Mouse (Mus musculus) left cerebral cortex, adult 8-10 months (tissue): ENCODE measurements around the gene Oxld1. TPM values are rescaled to one million over a fixed set of nuclear protein-coding genes. Genes with fewer than 3 reads are reported as not detected.
A peak's percentile ranks its signal among the peaks of the same experiment; 100 is the strongest.

ENCODE experiments used
- DNase-seq, 2 experiments: peaks; one replicate each; pipeline ENCODE4 v3.0.0; 2022; ENCODE audit warnings: low spot score in 2 of 2
- total RNA-seq, 4 experiments: library from RNA; stranded (reverse); gene quantifications; 2 replicates each; pipeline ENCODE4 v1.2.4; 2022

Oxld1 gene
- total RNA-seq, 4 experiments from 2014 or later = 13.6 to 20.6 (median 17.4) TPM

DNA sequence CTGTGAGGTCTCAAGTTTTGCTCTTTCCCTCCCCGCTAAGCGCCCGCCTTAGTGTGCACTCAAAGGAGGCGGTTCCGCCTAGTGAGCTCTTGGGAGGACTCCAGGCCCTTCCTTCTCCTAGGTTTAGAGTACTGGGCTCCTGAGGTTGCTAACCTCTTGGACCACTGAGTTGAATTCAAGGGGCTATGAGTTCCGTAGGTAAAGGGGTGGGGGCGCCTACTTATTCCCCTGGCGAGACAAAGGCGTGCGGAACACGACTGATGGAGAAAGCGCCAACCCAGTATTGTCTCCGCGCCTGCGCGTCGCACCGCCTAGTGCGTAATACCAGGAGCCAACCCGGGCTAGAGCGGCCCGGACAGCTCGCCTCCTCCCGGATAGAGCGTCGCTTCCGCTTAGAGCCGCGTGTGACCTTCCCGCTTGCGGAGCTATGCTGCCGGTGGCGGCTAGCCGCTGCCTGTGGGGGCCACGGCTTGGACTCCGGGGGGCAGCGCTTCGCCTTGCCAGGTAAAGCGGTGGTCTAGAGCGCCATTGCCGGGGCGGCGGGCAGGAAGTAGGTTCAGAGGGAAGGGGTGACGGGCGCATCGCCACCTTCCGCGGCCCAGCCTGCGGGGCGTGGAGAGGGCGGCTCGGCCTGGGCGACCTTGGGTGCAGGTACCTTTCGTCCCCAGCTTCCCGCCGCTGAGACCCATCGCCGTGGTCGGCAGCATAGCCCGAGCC lies 26.6 kb upstream of the Oxld1 start, which contains the start of gene Mrpl12:
TSS of gene Mrpl12 (plus strand) at position 349 of the 717 bp plus-strand sequence.
- peak; percentile 83 to 85 for DNase-seq

DNA sequence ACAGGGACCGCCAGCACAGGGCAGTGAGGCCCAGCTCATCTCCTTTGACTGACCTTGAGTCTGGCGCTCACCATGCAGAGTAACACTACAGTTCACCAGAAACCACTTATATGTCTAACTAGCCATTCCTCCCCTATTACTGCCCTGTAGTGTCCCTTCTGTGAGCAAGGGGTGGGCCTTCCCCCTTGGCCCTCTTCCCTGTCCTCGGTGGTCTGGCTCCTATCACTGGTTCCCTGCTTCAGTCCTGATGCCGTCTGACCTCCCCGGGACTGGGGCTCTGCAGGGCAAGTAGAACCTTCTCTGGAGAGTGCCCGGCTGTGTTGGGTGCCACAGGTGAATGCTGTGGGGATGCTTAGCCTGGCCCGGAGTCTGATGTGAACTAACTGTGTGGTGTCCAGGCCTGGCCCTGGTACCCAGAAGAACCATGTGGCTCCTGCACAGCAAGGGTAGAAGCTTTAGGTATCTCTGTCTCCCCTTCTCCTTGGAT lies 25.6 kb upstream of the Oxld1 start:
- DNase-seq = no peak

DNA sequence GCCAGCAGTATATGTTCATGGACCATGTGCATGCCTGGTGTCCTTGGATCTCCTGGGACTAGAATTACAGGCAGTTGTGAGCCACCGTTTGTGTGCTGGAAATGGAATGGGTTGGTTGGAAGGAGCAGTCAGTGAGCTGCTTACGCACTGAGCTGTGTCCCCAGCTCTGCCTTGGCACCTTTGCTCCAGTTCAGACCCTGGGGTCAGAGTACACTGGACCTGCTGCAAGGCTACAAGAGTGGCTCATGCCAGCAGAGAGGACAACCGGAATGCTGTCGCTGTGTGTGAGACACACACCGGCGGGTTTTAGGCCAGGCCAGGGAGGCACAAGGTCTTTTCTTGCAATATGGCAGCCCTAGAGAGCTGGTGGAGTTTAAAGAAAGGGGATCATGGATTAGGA lies 14.2 kb upstream of the Oxld1 start:
- DNase-seq = no peak

DNA sequence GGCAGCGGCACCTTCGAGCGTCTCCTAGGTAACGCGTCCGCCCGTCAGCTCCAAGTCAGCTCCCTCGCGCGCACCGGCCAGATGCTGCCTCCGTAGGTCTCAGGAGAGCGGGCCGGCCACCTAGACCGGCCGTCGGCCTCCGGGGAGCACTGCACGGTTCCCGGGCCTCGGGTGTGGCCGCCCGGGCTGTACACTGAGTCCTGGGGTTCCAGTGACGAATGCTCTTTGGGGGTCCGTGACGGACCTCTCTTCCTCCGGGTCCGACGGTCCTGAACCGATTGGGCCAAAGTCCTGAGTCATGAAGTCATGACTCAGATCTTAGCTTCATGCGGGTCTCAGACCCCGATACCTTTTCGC lies 9.8 kb upstream of the Oxld1 start:
- DNase-seq = no peak

DNA sequence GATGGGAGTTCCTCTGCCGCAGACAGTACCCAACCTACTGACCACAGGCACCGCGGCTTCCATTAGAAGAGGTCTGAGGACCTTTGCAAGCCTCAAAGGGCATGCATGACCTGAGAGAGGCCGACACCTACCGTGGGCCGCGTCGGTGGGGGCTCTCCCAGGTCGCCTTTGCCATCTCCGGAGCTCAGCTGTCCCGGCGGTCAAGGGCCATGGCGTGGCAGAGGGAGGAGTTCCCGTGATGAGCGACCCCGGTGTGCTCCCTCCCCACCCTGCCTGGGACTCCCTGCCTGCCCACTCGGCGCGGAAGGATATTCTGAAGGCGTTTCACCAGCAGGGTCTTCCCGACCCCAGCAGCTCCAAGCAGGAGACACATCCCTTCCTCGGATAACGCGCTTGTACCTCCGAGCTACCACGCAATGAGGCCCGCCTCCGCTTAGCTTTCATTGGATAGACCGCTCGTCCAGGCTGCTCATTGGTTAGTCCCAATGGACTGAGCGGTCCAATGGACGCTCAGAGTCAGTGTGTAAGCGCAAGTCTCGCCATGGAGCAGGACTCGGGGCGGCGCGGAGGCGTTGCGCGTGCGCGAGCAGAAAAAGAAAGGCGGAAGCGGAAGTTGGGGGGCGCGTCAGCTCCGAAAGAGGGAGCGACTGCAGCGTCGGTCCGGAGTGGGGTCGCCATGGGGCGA lies 9.3 kb upstream of the Oxld1 start, which contains the start of gene Arl16:
TSS of gene Arl16 (minus strand) at position 557 of the 685 bp plus-strand sequence.
- DNase-seq = peak; percentile 81 to 96

DNA sequence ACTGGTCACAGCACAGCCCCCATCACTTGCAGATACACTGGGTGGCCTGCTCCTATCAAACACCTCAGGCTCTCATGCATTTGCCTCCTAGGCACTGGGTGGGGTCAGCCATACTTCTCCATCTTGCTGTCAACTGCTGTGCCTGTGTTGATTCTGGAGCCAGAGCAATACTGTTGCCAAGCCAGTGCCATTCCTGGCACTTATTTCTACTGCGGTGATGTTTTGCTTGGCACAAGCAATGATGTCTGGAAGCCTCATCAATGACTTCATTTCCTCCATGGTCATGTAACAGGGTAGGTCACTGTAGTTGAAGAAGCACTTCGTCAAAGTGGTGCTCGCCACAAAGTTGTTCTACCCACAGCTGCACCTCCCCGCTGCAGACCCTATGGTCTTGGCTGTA lies 7.7 kb upstream of the Oxld1 start:
- no peak for DNase-seq

DNA sequence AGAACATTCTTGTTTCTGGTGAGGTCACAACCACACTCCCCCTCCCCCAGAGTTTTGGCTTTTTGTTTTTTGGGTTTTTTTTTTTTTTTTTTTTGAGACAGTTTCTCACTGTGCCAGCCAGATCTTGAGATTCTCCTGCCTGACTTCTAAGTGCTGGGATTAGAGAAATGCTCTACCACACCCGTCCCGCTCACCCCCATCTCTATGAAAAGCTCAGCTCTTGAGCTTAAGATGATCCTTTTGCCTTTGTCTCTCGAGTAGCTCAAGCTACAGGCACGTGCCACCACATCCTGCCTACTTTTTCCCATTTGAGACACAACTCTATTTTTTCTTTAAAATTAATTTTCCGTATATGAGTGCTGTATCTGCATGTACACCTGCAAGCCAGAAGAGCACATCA lies 6.5 kb upstream of the Oxld1 start:
- no peak for DNase-seq

DNA sequence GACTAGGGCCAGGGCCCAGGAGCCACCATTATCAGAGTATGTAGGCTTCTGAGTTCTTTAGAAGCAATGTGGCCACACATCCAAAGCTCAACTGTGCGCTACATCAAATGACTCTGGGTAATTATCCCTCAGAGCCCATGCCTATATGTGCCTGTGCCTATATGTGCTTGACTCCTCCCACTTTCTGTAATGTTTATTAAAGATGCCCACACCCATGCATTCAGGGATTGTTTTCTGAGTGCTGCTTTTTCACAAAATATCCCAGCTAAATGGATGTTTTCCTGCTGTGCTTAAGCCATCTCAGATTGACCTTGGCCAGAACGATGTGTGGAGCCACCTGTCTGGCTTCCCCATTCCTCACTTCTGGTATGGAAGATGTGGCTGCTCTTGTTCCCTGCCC lies 5.7 kb upstream of the Oxld1 start:
- DNase-seq = no peak

DNA sequence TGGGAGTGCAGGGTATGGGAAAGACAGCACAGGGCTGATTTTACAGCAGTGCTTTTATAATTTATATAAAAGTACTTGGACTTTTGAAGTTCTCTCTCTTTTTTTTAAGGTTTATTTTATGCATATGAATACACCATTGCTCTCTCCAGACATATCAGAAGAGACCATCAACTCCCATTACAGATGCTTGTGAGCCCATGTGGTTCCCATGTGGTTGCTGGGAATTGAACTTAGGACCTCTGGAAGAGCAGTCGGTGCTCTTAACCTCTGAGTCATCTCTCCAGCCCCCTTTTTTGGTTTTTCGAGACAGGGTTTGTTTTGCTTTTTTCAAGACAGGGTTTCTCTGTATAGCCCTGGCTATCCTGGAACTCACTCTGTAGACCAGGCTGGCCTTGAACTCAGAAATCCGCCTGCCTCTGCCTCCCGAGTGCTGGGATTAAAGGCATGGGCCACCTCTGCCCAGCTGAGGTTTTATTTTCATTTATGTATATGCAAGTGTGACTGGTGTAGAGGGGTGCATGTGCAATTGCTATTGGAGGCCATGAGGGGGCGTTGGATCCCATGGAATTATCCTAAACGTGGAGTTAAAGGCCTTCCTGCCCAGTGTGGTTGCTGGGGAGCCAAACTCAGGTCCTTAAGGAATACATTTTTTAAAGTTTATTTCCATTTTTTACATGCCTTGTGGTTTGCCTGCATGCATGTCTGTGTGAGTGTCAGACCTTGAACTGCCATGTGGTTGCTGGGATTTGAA lies 1.2 kb upstream of the Oxld1 start:
- no peak for DNase-seq

DNA sequence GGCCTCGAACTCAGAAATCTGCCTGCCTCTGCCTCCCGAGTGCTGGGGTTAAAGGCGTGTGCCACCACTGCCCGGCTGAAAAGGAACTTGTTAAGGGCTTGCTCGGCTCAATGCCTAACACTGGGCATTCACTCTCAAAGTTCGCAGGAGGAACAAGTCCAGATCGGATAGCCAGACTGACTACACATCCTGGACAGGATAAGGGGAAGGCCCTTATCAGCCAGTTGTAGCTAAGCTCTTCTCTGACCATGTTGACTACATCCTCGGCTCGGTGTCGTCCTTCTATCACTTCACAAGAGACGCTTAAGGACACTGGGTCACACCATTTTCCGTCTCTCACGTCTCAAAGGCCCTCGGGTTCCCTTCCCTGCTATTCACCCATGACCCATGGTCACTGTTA lies 498 bp downstream of the Oxld1 start:
- no peak for DNase-seq

DNA sequence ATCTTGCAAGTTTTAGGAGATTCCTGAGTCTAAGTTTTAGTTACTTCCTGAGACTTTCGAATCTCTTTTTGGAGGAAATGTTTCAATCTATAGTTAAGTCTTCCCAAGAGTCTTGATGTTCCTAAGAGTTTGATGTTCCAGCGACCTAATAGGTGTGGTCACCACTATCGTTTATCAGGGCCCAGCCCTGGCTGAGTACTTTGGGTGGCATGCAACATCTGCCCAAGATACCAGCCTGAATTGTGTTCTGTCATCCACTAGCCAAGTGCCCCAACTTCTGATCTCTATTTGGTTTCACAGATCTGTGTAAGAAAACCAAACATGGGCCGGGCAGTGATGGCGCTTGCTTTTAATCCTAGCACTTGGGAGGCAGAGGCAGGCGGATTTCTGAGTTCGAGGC lies 2.5 kb downstream of the Oxld1 start:
- DNase-seq = no peak

DNA sequence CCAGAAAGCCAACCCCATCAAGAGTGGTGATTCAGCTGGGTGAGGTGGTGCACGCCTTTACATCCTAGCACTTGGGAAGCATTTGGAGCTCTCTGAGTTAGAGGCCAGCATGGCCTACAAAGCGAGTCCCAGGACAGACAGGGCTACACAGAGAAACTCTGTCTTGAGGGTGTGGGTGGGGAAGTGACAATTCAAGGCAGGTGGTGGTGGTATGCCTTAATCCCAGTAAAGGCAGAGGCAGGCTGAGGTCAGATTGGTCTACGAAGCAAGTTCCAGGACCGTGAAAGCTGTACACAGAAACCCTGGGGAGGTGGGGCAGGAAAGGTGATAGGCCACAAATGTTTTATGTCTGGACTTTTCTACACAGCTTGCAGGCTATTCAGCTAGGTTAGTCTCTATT lies 2.9 kb downstream of the Oxld1 start:
- DNase-seq = no peak

DNA sequence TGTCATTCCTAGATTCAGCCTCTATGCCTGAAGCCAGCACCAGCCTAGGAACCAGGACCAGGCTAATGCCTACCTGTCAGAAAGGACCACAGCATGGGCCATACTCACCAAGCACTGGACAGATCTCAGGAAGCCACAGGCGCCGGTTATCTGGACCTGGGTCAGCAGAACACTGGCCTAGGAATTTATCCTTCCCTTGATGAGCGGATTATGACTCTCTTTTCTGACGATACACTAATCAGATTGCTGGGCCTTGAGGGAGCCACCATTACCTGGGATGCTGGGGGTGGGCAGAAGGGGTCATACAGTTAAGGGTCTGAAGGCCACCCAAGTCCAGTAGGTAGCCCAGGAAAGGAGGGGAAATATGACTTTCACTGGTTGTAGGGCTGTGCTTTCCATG lies 4.6 kb downstream of the Oxld1 start, which contains the start of gene Pde6g:
TSS of gene Pde6g (minus strand) at position 195 of the 400 bp plus-strand sequence.
- no peak for DNase-seq

DNA sequence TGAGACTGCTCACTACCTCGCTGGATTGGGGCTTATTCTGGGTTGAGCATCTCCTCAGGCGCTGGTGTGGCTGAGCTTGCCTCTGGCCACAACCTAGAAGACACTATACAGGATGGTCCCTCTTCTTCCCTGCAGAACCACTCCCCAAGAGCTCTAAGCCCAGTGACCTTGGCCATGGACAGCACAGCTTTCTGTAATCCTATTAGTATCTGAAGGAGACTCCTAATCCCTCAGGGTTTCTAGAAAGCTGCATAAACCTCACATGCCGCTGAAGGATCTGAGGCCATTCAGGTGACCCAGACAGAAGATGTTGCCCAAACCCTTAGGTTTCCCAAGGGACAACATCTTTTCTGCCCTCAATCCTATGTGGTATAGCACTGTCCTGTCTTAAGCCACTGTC lies 5.6 kb downstream of the Oxld1 start:
- DNase-seq = no peak

DNA sequence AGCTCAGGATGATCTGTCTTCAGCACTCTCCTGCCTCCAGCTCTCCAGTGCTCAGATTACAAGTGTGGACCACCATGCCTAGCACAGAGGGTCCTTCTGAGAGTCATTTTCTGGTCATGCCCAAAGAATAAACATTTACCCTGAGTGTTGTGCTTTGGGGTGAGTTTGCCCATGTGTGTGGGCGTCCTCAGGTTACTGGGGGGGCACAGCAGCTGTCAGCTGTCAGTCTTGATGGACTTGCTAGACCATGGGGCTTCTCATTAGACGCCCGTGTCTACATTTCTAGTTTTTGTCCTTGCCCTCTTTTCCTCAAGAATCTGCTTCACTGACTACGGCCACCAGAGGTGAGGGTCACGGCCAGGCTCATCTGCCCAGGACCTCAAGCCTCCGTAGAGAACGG lies 10.7 kb downstream of the Oxld1 start:
- DNase-seq = no peak

DNA sequence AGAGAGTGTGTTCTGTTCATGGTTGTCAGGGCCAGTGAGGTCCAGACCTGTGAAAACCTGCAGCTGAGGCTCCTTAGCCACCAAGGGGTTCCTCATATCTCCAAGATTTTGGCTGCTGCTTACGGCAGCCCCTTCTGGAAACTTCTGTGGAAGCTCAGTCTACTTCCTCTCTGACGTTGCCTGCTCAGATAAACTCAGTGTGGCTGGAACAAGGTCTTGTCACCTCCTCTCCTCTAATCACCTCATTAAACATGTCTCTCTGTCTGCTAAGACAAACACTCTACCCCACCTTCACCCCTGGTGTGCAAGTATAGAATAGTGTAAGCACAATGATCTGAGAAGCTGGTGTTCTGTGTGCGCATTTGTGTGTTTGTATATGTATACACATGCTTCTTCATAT lies 12.4 kb downstream of the Oxld1 start:
- no peak for DNase-seq

DNA sequence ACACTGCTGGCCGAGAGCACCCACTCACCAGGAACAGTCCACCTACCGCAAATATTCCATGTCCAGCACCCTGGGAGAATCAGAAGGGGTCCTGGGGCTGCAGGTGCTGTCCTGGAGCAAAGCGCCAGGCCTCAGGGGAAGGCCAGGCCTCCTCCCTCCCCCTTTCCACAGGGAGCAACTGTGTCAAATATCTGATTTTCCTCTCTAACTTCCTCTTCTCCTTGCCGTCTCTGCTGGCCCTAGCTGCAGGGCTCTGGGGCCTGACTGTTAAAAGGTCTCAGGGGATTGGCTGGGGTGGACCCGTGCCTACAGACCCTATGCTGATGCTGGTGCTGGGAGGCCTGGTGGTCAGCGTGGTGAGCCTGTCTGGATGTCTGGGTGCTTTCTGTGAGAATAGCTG lies 13.8 kb downstream of the Oxld1 start:
- DNase-seq = no peak

DNA sequence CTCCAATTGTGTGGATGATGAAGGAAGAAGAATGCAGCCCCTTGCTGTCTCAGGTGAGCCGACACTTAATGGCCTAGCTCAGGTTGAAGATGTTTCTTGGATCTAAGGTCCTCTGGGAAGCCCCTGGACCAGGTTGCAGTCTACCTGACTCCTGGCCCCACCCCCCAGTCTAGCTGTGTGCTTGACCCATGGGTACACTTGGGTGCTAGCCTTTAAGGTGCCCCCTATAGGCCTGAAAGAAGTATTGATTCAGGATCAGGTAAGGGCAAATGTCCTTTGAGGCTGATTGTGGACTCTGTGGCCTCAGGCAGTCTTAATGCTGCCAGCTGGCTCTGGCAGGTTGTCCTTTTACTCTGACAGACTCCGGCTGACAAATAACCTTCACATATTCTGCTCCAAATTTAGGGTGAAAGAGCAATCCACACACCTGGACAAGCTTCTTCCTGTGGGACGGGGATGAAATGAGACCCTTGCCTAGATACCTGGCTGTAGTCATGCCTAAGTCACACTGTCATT lies 15.0 kb downstream of the Oxld1 start:
- no peak for DNase-seq

DNA sequence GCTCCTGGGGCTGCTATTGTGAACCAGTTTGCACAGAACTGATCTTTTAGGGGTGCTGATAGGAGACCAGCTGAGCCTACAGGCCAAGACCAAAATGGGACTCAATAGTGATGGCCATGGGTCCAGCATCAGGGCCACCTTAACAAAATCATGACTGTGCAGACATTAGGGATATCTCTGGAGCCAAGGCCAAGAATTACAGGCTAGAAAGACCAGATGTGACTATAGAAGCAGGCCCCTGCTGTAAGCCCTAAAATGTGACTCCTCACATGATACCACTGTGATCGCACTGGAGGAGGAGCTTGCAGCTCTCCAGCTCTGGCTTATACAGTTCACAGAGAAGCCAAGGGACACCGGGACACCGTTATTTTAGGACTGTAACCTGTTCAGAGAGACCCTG lies 15.5 kb downstream of the Oxld1 start, which contains the start of gene Tspan10:
TSS of gene Tspan10 (plus strand) at position 301 of the 400 bp plus-strand sequence.
- DNase-seq = no peak

DNA sequence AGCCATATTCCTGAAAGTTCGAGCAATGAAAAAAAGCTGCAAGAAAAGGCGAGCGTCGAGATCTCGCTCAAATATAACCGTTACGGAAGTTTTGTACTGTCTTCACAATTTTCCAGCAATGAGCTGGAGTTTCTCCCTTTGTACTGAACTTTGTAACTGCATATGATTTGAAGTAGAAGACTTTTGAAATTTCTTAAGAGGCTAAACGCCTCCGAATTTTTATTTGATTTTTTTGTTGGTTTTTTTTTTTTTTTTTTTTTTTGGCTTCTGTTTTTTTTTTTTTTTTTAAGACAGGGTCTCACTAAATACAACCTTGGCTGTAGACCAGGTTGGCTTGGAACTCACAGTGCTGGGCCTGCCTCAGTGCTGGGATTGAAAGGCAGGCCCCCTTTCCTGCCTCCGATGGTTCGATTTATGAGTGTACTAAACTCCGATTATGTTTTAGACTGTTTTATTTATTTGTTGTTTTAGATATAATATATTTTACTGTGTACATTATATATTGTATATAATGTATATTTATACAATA lies 19.9 kb downstream of the Oxld1 start:
- no peak for DNase-seq

DNA sequence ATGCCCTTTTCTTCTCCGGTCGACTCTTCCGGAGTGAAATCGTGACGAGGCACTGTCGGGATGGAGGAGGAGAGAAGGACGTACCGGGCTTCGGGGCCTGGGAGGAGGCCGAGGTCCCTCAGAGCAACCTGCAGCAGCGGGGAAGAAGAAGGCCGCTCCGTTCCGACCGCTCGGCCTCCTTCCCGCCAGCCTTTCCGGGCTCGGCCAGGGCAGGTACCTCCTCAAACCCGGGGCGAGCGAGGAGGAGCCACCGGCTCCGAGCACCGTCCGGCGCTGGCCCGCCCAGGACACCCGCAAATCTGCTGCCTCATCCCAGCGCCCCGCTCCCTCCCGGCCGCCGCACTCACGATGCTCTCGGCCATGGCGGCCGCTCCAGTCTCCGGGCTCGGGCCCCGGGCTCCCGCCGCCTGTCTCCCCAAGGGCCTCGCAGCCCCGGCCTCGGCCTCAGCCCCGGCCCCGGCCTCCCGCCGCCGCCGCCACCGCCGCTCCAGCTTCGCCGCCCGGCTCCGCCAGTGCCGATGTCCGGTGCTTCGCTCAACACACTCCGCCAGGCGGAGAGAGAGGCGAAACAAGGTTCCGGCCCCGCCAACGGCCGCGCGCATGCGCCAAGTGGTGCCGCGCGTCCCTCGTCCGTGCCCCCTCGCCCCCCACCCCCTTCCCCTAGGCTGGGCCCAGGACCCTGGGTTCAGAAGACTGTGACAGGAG lies 20.6 kb downstream of the Oxld1 start, which contains the start of gene Nploc4:
TSS of gene Nploc4 (minus strand) at position 557 of the 705 bp plus-strand sequence.
- peak; percentile 52 to 78 for DNase-seq
